Mouse (Mus musculus) hindbrain, embryonic 11.5 days (tissue): ENCODE data around the gene Wfdc11. TPM values are rescaled to one million over a fixed set of nuclear protein-coding genes. Genes with fewer than 3 reads are reported as not detected.

Source experiments
- ATAC-seq: fragments of 200-750 bp; cut with Nextera tagmentation; 2 replicates; pipeline ENCODE4 v1.8.0; 2017; ENCODE audit warnings: mild to moderate bottlenecking, moderate TSS enrichment, moderate library complexity; ENCODE audit not compliant: low FRiP score
- DNase-seq: peaks from one replicate; pipeline ENCODE4 v3.0.0-alpha.2; 2015; ENCODE audit warnings: low spot score
- H3K27ac ChIP-seq: fragments of 300-500 bp; sonication (generic); 2 replicates; pipeline ENCODE4 v1.5.1; 2014; ENCODE audit warnings: mild to moderate bottlenecking, low read depth, low read length
- H3K27me3 ChIP-seq: fragments of 300-500 bp; sonication (generic); 2 replicates; pipeline ENCODE4 v1.6.1; 2014; ENCODE audit warnings: mild to moderate bottlenecking, low read length, moderate library complexity, mixed read lengths; ENCODE audit not compliant: control insufficient read depth, insufficient read depth
- H3K36me3 ChIP-seq: fragments of 300-500 bp; sonication (generic); 2 replicates; pipeline ENCODE4 v1.6.1; 2014; ENCODE audit warnings: mild to moderate bottlenecking, low read length, moderate library complexity, mixed read lengths; ENCODE audit not compliant: control insufficient read depth, insufficient read depth
- H3K4me1 ChIP-seq: fragments of 300-500 bp; sonication (generic); replicated peaks from 2 replicates; pipeline ENCODE4 v1.6.1; 2014; ENCODE audit warnings: low read length, mixed read lengths; ENCODE audit not compliant: control insufficient read depth, insufficient read depth
- H3K4me2 ChIP-seq: fragments of 300-500 bp; sonication (generic); replicated peaks from 2 replicates; pipeline ENCODE4 v1.6.1; 2014; ENCODE audit warnings: mild to moderate bottlenecking, low read depth, low read length
- H3K4me3 ChIP-seq: fragments of 300-500 bp; sonication (generic); 2 replicates; pipeline ENCODE4 v1.5.1; 2014; ENCODE audit warnings: low read depth, low read length
- H3K9ac ChIP-seq: fragments of 300-500 bp; sonication (generic); 2 replicates; pipeline ENCODE4 v1.6.1; 2014; ENCODE audit warnings: low read depth, low read length
- H3K9me3 ChIP-seq: fragments of 300-500 bp; sonication (generic); 2 replicates; pipeline ENCODE4 v1.6.1; 2016; ENCODE audit warnings: low read length; ENCODE audit not compliant: control insufficient read depth
- WGBS: fragments of 180-500 bp; shearing (Covaris S2); extraction: QIAGEN DNeasy Blood & Tissue Kit; methylation state at CpG from one replicate; pipeline ENCODE4 v1.1.7; 2014; 5-methylcytosine and 5-hydroxymethylcytosine counted together
- polyA plus RNA-seq: library from polyadenylated mRNA; unstranded; fragments of >200 nt; fragmentation: Nextera tagmentation; extraction: Ambion mirVana; gene quantifications from 2 replicates; pipeline ENCODE4 v1.2.1, GENCODE M21; 2014

Gene Wfdc11
- polyA plus RNA-seq, 1 experiment from 2014 or later = not detected

GRCm38 (mm10) chr2:164664851-164665250 lies 9.0 kb downstream of the Wfdc11 start:
- H3K4me1 ChIP-seq = no peaks in the 10 kb centered on the region
- 89% methylated on average over 7 of the region's 7 CpGs for WGBS

GRCm38 (mm10) chr2:164656483-164656882 lies 17.4 kb downstream of the Wfdc11 start, which contains the start of gene Wfdc9:
Gene Wfdc9, minus strand, starts transcription at chr2:164656583.
- no peak for ATAC-seq
- H3K9me3 ChIP-seq = no peaks in the 10 kb centered on the region
- H3K27me3 ChIP-seq = no peaks in the 10 kb centered on the region
- no peak within 1 kb of the TSS for H3K9ac ChIP-seq
- WGBS = 82% methylated on average over 9 of the region's 9 CpGs
- H3K36me3 ChIP-seq = no peaks in the 10 kb centered on the region
- H3K4me3 ChIP-seq = no peak within 1 kb of the TSS
- H3K4me2 ChIP-seq = no peak within 1 kb of the TSS
- DNase-seq = no peak
- H3K4me1 ChIP-seq = no peaks in the 10 kb centered on the region
- H3K27ac ChIP-seq = no peak within 1 kb of the TSS

More at GRCm38 (mm10) chr2:164664851-164665250, 9.0 kb downstream of the Wfdc11 start:
- no peak overlapping the region for H3K27ac ChIP-seq
- DNase-seq (no peak), ATAC-seq (no peak)
- H3K4me3 ChIP-seq = no peak overlapping the region
- no peak overlapping the region for H3K9ac ChIP-seq
- H3K36me3 ChIP-seq = no peaks in the 10 kb centered on the region
- H3K27me3 ChIP-seq = no peaks in the 10 kb centered on the region
- no peaks in the 10 kb centered on the region for H3K9me3 ChIP-seq
- H3K4me2 ChIP-seq = no peak overlapping the region

- Histone ChIP-seq H3K36me3 (no peaks in the 10 kb centered on the region), H3K4me3 (no peak within 1 kb of the TSS), H3K9me3 (no peaks in the 10 kb centered on the region), H3K4me1 (no peaks in the 10 kb centered on the region), H3K27ac (no peak within 1 kb of the TSS), H3K27me3 (no peaks in the 10 kb centered on the region), H3K4me2 (no peak within 1 kb of the TSS), H3K9ac (no peak within 1 kb of the TSS)
- ATAC-seq (no peak), DNase-seq (peak; percentile 81)
- WGBS = 21% methylated on average over 11 of the region's 11 CpGs
Observed at GRCm38 (mm10) chr2:164655858-164656257, 18.0 kb downstream of the Wfdc11 start, which contains the start of gene Wfdc10. Gene Wfdc10, plus strand, starts transcription at chr2:164656046.

- 82% methylated on average over 13 of the region's 13 CpGs for WGBS
- ATAC-seq = no peak
Observed at GRCm38 (mm10) chr2:164641881-164642673, 31.8 kb downstream of the Wfdc11 start.

GRCm38 (mm10) chr2:164641129-164641528 lies 32.8 kb downstream of the Wfdc11 start:
- Histone ChIP-seq H3K4me2 (no peak overlapping the region), H3K4me1 (no peaks in the 10 kb centered on the region), H3K36me3 (no peaks in the 10 kb centered on the region), H3K9me3 (no peaks in the 10 kb centered on the region), H3K27me3 (no peaks in the 10 kb centered on the region), H3K27ac (no peak overlapping the region), H3K4me3 (no peak overlapping the region), H3K9ac (no peak overlapping the region)
- ATAC-seq (no peak), DNase-seq (no peak)
- 66% methylated on average over 7 of the region's 7 CpGs for WGBS

More at GRCm38 (mm10) chr2:164641881-164642673, 31.8 kb downstream of the Wfdc11 start:
- H3K36me3 ChIP-seq = no peaks in the 10 kb centered on the region
- no peaks in the 10 kb centered on the region for H3K27me3 ChIP-seq
- no peak overlapping the region for H3K4me3 ChIP-seq
- H3K9ac ChIP-seq = no peak overlapping the region
- no peaks in the 10 kb centered on the region for H3K4me1 ChIP-seq
- H3K9me3 ChIP-seq = no peaks in the 10 kb centered on the region
- no peak overlapping the region for H3K4me2 ChIP-seq
- no peak overlapping the region for H3K27ac ChIP-seq
- DNase-seq = no peak

GRCm38 (mm10) chr2:164638696-164639095 lies 35.2 kb downstream of the Wfdc11 start, which contains the start of gene Wfdc16:
Gene Wfdc16, minus strand, starts transcription at chr2:164638796.
- Histone ChIP-seq H3K36me3 (no peaks in the 10 kb centered on the region), H3K9ac (no peak within 1 kb of the TSS), H3K27me3 (no peaks in the 10 kb centered on the region), H3K4me1 (no peaks in the 10 kb centered on the region), H3K9me3 (no peaks in the 10 kb centered on the region), H3K27ac (no peak within 1 kb of the TSS), H3K4me3 (no peak within 1 kb of the TSS), H3K4me2 (no peak within 1 kb of the TSS)
- DNase-seq = no peak
- no peak for ATAC-seq
- WGBS = 84% methylated on average over 3 of the region's 3 CpGs

- WGBS = 79% methylated on average over 9 of the region's 9 CpGs
- no peak for ATAC-seq
Observed at GRCm38 (mm10) chr2:164635266-164635665, 38.6 kb downstream of the Wfdc11 start.

GRCm38 (mm10) chr2:164621775-164622174 lies 52.1 kb downstream of the Wfdc11 start:
- no peak overlapping the region for H3K4me2 ChIP-seq
- WGBS = 82% methylated on average over 4 of the region's 4 CpGs
- DNase-seq (no peak), ATAC-seq (no peak)
- H3K36me3 ChIP-seq = no peaks in the 10 kb centered on the region
- H3K27me3 ChIP-seq = no peaks in the 10 kb centered on the region
- H3K9ac ChIP-seq = no peak overlapping the region
- no peak overlapping the region for H3K4me3 ChIP-seq
- H3K9me3 ChIP-seq = no peaks in the 10 kb centered on the region
- H3K27ac ChIP-seq = no peak overlapping the region
- H3K4me1 ChIP-seq = no peaks in the 10 kb centered on the region

More at GRCm38 (mm10) chr2:164635266-164635665, 38.6 kb downstream of the Wfdc11 start:
- Histone ChIP-seq H3K36me3 (no peaks in the 10 kb centered on the region), H3K9ac (no peak overlapping the region), H3K4me3 (no peak overlapping the region), H3K27me3 (no peaks in the 10 kb centered on the region), H3K27ac (no peak overlapping the region), H3K4me1 (no peaks in the 10 kb centered on the region), H3K9me3 (no peaks in the 10 kb centered on the region), H3K4me2 (no peak overlapping the region)
- DNase-seq = no peak

GRCm38 (mm10) chr2:164619050-164619449 lies 54.8 kb downstream of the Wfdc11 start:
- WGBS = 77% methylated on average over 5 of the region's 5 CpGs
- DNase-seq (no peak), ATAC-seq (no peak)
- Histone ChIP-seq H3K36me3 (no peaks in the 10 kb centered on the region), H3K4me2 (no peak overlapping the region), H3K4me1 (no peaks in the 10 kb centered on the region), H3K4me3 (no peak overlapping the region), H3K27ac (no peak overlapping the region), H3K9me3 (no peaks in the 10 kb centered on the region), H3K9ac (no peak overlapping the region), H3K27me3 (no peaks in the 10 kb centered on the region)
